Mouse (Mus musculus) kidney, postnatal 36 days (tissue): ENCODE measurements around the gene Gnptab.
"Not testable (repeated sequence)": the region's sequence is repeated elsewhere in the genome, so short reads cannot be mapped to it uniquely, and the experiment has no call there.

Source experiments
- DNase-seq, 2 experiments: peaks; one replicate each; pipeline ENCODE4 v3.0.0; 2021 to 2022; ENCODE audit warnings: mixed read lengths in 2 of 2

Gene Gnptab

DNA sequence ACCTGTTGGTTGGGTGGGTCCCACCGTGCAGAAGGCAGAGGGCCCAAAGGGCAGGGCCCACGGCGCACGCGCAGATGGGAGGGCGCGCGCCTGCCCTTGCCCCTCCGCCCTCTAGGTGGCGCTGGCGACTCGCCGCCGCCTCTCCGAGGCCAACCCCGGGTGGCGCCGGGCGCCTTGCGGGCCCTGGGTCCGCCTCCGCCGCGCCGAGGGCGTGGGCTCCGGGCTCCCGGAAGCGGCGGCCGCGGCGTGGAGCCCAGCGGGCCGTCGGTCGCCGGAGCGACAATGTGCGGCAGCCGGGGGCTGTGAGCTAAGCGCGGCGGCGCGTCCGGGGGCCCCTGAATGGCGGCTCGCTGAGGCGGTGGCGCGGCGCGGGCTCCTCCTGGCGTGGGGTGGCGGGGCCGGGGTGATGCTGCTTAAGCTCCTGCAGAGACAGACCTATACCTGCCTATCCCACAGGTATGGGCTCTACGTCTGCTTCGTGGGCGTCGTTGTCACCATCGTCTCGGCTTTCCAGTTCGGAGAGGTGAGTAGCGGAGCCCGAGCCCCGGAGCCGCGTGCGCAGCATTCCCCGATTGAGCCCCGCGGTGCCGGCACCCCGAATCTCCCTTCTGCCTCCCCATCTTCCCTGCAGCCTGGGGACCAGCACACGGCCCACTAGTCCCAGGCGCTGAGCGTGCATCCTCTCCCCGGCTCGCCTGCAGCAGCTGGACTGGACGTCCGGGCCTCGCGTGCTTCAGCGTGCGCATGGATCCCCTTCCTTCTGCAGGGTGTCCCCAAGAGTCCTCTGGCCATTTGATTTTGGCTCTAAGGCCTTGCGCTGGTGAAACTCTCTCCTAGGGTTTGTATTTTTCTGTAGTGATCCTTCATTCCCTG, at the start of gene Gnptab, which contains the start of gene Dram1:
Gene Gnptab, plus strand, starts transcription at position 120 of the 873 bp plus-strand sequence.
Gene Dram1, minus strand, starts transcription at position 68 of the 873 bp plus-strand sequence.
- DNase-seq = peak; percentile 74 to 89

DNA sequence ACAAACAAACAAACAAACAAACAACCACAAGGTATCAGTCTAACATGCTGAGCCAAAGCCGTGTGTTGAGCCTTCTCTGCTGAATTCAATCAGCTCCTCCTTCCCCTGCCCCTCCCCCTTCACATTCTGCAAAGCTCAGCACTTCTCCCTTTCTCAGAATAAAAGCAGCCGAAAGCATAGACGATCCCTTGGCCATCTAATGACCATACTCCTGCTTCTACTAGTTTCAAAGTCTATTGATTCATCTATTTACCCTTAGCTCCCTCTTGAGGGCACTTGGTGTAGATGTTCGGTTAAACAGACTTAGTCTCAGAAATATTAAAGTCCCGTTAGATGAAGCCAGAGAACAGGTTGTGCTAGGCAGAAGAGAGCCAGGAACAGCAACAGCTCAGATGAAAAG, 48.2 kb upstream of the Gnptab start:
- DNase-seq = peak; percentile 30 to 38

DNA sequence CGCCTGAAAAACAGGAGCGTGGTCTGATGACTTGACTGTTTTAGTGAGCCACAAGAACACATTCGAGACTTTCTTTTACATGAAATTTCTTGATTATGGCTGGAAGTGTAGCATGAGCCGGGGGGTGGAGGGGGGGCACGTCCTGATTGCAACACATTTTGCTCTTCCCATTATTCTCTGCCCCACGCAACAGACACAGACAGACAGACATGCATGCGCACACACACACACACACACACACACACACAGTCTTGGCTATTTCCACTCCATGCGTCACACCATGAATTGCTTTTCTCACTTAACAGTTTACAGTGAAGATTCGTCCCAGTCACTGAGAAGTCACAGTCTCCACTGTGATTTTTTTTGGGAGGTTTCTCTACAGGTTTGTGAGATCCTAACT, 38.3 kb upstream of the Gnptab start:
- DNase-seq = no peak

DNA sequence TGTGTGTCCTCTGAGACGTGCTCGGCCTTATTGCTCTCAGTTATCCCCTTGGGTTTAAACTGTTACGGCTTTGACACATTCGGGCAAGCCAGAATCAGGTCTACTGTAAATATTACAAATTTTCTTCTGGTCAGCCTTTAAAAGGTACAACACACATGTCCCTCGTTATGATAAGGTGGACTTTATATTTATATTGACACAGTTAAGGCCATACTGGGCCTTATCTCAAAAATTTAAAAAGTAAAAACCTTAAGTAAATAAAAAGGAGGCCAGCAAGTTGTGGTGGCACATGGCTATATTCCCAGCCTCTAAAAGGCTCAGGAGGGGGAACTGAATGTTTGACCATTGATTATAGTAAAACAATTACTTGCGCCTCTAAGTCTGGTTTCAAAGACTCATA, 37.6 kb upstream of the Gnptab start:
- DNase-seq = no peak

DNA sequence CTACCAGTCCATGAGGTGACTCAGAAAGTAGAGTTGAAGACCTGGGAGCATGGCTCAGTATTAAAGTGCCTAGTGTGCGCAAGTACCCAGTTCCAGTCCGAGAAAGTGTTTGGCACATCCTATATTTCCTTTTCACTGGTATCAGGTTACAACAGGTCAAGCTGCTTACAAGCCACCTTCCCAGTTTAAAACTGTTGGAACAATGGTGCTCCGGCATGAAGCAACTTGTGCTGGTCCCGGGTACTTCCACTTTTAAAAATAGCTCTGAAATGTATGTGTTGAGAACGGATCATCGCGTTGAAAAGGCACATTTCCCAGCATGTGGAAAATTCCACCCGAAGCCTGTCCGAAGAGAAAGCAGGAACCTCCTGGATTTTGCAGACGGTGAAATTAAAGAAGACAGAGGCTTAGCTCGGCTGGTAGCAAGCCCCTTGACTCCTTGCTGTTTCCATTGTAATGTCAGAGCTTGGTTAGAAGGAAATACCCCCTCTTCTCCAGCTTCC, 33.0 kb upstream of the Gnptab start:
- DNase-seq = no peak

DNA sequence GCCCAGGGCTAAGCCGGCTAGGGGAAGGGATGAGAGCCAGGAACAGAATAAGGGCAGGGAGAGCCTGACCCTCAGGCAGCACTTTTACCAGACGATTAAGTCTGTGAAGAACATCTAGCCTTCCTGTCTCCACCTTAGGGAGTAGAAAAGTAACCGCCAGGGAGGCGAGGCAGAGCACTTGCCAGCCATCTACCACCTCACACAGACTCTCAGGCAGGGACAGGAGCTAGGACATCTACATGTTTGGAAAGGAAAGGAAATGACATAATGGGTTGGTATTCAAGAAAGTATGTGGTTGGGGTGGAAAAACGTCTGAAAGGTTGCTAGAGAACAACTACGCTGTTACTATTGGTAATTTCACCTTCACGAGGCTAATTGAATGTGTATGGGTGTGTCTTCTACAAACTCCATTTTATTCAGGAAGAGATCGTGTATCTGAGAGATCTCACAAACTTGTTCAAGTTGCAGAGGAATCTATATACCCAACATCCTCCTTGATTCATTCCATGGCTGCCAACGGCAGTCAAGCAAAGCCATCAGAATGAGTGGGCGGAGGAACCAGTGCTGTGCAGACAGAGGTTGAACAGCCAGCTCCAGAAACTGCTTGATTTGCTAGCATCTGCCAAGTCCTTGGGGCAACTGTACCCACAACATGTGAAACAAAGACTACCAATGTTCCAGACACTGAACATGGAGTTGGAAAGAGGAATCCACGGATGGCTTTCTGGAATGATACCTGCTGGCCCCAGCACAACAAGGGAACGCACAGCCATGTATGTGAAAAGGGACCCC, 32.3 kb upstream of the Gnptab start:
- peak in 1 of 2 experiments; percentile 18 for DNase-seq

DNA sequence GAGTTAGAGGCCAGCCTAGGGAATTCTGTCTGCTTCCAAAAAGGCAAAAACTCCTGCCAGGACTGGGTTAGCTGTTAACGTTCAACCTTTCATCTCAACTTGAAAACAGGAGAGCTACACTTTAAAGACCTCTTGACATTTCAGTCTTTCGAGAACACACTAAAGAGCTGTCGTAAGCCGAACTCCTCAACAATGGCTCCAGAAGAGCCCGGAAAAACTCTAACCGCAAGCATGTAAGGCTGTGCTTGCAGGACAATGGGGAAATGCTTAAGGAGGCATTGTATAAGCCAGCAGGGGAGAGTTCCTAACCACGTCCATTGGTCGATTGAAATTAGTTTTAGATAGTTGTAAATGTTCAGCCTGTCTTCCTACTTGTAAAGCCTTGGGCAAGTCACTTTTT, 29.1 kb upstream of the Gnptab start:
- DNase-seq = no peak

DNA sequence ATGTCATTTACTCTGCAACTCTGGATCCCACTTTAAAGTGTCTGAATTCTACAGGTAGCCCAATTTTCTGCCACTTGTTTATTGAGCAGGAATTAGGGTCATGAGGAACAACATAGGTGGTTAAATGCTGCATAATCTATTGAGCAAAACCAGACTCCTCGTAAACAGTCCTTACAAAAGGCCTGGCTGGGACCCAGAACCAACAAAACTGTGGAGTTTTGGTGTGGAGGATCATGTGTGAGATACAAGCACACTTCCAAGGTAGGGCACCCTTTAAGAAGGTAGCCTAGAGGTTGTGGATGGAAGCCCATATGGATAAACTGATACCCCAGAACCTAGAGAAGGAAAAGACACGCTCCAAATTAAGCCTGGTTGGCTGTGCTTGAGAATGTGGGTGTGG, 28.2 kb upstream of the Gnptab start:
- no peak for DNase-seq

DNA sequence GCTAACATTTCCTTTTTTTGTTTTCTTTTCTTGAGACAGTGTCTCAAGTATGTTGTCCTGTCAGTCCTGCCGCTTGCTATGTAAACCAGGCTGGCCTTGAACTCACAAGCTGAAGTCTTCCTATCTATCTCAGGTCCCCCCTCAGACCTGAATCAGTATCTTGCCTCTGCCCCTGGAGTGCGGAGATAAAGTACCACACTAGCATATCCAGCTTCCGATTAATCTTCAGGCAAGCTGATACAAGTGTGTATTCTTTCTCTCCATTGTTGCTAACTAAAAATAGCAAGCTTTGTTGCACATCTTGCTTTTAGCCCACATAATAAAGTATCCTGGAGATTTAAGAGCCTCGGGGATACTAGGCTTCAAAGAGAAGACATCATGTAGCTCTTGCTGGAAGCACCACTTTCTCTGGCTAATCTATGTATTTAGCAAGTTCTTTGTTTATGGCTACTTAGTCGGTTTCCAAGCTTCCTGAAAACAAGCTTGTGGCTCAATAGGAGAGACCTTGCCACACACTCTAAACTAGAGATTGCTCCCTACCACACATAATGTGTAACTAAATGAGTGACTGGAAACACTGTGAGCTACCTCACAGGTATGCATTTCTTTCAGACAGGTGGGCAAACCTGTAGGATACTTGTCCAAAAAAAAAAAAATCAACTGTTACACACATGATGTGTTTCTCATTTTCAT, 27.4 kb upstream of the Gnptab start:
- no peak for DNase-seq

DNA sequence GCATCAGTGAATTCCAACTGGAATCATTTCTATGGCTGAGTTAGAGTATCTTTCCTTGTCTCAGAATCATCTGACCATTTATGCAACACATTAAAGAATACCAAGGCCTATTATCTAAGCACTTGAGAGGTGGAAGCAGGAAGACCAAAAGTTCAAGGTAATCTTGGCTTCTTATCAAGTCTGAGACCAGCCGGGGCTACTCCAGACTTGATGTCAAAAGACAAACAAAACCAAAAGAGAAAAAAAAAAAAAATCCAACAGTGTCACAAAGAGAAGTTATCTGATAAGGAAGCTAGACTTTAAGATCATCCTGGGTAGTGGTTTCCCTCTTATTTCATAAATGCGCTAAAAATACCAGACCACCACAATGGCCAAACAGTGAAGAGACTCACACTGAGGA, 26.4 kb upstream of the Gnptab start:
- peak in 1 of 2 experiments; percentile 29 for DNase-seq

DNA sequence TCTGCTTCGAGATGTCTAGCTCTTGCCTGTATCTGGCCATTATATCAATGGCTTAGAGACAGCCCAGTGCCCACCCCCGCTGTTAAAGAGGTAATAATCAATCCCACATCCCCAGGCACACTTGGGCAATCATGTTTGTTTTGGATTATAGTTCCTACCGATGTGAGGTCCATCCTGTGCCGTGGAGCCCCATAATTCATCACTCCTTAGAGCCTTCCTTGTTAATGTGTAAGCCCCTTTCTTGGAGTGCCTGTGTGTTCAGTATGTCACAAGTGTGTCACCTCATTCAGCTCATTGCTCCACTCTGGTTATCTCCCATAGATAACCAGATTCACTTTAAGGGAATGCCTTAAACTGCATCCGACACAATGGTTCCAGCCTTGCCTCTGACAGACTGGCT, 24.3 kb upstream of the Gnptab start:
- DNase-seq = no peak

DNA sequence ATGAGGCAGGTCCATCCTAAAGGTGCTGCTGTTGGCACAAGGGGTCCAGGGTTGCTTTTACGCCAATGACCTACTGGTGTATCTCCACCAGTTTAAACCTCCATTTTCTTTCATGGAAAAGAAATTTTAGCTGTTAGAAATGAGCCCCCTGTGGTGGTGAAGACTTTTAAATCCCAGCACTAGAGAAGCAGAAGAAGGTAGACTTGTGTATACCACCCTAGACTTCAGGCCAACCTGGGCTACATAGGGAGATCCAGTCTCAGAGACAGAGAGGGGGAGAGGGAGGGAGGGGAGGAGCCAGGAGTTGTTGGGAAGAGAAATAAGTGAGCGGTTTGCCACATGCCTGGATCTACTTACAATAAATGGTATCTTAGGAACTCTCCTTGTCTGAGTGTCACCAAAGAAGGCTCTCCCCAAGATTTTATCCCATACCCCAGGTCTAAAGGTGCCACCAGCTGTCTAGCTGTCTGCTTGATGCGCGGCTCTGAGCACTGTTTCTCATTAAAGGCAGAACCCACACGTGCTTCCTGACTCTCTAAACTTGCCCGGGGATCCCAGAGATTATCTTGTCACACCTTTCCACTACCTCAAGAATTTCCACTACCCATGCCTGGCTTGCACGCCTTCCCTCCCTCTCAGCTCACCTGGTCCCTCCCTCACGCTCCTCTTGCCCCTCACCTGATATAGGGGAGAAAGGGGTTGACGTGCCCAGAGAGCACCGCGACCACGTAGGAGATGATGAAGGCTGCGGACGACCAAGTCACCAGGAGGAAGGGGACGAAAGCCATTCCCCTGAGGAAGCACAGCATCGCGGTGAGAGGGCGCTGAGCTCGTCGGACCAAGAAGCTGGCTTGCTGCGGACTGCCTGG, 22.6 kb upstream of the Gnptab start:
- no peak for DNase-seq

DNA sequence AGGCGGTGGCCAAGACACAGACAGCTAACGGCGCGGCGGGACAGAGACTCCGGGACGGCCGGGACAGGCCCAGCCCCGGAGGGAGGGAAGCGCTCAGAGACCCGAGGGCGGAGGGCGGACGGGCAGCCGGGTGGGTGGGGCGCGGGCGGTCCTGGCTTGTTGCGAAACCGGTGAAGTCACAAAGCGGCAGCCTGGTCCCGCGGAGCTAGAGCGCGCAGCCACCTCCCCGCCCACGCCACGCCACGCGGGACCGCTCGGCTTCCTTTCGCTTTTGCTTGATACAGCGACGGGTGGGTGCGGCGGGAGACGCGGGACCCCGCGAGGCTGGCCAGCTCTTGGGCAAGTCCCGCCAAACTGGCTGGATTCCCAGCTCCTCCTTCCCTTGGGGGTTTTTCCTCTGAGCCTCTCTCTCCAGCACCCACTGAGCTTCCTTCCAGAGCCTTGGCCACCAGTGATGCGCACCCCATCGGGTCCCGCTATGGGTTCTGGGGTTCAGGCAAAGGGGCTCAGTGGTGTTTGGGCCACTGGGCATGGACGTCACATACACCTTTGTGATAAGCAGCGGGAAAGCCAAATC, 21.9 kb upstream of the Gnptab start:
- peak; percentile 79 to 84 for DNase-seq

DNA sequence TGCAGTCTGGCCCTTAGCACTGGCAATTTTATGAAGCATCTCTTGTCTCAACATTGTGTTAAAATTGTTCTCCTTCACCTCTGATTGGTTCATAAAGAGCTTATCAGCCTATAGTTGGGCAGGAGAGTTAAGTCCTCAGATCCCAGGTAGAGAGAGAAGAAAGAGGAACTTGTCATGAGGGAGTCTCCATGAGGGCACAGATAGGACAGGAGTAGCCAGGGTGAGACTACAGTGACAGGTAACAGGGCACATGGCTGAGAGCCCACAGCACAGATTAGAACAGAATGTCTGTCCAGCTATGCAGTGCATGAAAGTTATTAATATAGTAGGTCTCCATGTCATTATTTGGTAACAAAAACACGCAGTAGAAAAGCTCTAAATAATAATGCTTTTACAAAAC, 16.7 kb upstream of the Gnptab start:
- no peak for DNase-seq

DNA sequence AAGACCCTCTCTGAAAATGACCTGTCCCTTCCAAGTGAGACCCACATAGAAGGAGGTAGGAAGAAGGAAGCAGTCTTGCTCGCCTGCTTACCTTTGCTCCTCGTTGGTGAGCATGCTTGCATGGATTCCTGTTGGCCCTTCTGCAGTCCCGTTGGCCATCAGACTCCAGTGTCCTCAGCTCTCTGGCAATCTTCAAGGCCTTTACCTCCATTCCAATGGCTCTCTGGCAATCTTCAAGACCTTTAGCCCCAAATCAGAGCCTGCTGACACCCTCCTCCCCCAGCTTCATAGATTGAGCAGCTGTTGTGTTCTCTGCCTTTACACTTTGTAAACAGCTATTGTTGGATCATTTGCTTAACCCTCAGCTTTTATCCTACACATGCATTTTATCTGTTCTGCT, 14.7 kb upstream of the Gnptab start:
- no peak for DNase-seq

DNA sequence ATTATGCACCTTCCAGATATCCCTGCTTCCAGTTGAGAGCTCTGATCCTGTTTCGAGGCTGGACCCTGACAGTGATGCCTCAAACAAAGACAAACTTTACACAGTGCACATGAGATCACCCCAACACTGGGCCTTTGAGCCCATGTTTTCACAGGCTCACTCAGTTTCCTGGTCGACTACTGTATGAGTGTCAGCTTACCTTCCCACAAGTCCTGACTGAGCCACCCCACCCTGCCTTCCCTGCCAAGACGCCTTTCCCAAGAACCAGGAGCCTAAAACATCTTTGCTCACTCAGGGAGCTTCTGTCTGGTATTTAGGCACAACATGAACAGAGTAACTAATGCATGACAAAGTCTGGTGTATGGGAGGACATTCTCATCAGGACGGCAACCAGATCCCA, 9.7 kb upstream of the Gnptab start:
- DNase-seq = no peak

DNA sequence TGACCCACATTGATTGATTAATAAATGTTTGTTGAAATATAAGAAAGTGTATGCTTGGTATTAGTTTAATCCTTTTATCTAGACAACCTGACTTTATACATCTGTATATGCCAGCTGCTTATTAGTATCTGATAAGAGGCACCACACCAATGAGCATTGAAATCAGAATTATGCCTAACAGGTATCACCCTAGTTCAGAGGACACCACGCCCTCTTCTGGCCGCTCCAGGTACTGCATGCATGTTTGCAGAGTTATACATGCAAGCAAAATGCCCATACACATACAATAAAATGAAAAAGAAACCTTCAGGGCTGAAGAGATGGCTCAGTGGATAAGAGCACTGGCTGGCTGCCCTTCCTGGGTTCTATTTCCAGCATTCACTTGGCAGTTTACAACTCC, 7.1 kb upstream of the Gnptab start:
- peak in 1 of 2 experiments; percentile 66 for DNase-seq

DNA sequence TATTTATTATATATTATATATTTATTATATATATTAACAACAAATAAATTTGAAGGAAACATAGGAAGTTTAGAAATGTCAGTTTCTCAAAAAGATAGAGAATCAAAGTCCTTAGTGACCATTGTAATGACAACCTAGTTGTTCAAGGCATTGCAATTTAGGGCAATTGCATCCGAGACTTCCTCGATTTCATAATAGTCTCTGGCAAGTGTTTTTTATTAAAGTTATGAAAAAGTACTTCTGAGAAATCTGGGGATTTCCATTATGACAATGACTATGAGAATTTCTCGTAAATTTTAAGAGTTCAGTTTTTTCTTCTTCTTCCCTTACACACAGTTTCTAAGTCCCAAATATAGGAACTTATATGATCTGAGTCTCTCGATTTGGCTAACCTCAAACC, 6.5 kb upstream of the Gnptab start:
- no peak for DNase-seq

DNA sequence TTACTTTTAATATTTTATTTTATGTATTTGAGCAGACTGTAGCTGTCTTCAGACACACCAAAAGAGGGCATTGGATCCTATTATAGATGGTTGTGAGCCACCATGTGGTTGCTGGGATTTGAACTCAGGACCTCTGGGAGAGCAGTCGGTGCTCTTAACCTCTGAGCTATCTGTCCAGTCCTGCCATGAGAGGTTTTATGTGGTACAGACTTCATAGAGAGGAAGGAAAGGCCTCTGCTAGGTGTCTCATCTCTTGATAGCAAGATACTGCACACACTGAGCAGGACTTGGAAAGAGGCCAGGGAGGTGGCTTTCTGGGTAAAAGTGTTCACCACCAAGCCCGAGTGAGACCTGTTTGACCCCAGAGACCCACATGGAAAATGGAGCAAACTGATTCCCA, 6.0 kb upstream of the Gnptab start:
- not testable (repeated sequence) for DNase-seq

DNA sequence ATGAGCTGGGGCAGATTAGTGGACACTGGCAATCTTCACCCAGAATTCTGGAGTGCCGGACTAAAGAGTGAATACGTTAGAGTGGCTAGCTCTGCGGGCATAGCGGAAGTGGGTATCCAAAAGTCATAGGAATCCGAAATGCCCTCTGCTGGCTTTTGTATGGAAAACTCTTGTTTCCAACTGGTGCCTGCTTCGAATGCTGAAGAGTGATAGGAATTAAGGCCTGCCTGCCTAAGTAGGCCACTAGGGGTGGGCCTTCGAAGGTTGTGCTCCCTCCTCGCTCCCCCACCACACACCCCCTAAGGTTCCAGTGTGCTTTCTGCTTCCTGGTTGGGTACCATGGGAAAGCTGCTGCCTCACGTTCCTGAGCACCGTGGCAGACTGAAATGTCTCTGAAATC, 3.9 kb upstream of the Gnptab start:
- no peak for DNase-seq

DNA sequence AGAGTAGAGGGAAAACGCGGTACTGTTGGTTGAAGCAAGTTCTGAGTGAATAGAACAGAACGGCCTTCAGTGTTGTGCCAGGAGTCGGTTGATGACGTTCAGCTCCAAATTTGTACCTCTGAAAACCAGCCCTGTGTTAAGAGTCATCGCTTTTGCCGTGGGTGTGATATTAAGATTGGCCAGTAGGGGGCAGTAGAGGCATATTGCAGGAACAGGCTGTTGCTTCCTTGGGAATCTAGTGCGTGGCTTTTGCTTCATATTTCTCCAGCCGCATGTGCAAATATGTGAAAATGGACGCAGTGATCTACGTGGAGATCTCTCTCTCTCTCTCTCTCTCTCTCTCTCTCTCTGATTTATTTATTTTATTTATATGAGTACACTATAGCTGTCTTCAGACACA, 2.2 kb upstream of the Gnptab start:
- peak; percentile 85 to 93 for DNase-seq

DNA sequence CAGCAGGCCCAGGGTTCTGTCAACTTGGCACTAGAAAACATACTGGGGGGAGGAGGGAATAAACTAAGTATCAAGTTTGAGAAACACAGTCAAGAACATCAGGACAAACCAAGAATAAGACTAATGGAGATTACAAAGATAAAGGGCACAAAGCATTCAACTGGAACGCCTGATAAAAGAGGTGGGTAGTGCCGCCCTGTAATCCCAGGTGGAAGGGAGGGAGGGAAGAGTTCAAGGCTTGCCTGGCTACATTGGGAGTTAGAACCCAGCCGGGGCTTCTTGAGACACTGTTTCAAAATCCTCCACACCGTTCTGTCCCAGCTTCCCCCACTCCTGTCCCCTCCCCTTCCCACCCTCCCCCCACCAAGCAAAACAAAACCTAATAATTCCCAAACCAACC, 1.3 kb upstream of the Gnptab start:
- DNase-seq = no peak
